Mouse (Mus musculus) stomach, postnatal 0 days (tissue): ENCODE measurements around the gene Bicral.

Experiments used
- CTCF ChIP-seq: IDR thresholded peaks from 2 replicates; pipeline ENCODE4 v1.5.1; 2016; ENCODE audit warnings: antibody characterized with exemption, low read depth, mild to moderate bottlenecking, moderate library complexity
- EP300 ChIP-seq: optimal IDR thresholded peaks from 2 replicates; pipeline ENCODE3; 2016; ENCODE audit warnings: antibody characterized with exemption

GRCm38 (mm10) chr17:46870204-46870798, 12.0 kb upstream of the Bicral start:
- TF ChIP-seq CTCF (no peak), EP300 (no peak)
